Mouse (Mus musculus) kidney, postnatal 36 days (tissue): ENCODE results near the gene Slc1a2.

Source experiments
- DNase-seq, 2 experiments: peaks; one replicate each; pipeline ENCODE4 v3.0.0; 2021 to 2022; ENCODE audit warnings: mixed read lengths in 2 of 2

Gene Slc1a2

GRCm38 (mm10) chr2:102714320-102714719 lies 55.9 kb downstream of the Slc1a2 start:
- DNase-seq = no peak

GRCm38 (mm10) chr2:102715754-102716153 lies 57.3 kb downstream of the Slc1a2 start:
- no peak for DNase-seq

DNA sequence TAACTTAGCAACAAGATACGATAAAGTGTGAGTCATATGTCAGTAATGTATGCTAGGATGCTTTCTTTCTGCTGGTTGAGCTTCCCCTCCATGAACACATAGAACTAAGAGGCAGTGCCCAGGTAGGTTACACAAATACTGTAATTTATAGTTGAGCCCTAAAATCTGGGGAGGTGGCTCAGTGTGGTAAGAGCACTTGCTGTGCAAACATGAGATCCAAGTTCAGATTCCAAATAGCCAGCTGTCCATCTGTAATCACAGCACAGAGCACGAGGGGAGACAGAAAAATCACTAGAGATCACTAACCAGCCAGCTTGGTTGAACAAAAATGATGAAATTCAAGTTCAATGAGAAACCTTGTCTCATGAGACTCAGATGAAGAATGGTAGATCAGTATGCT lies 63.4 kb downstream of the Slc1a2 start:
- DNase-seq = no peak

GRCm38 (mm10) chr2:102725054-102725453 lies 66.6 kb downstream of the Slc1a2 start:
- DNase-seq = no peak

- no peak for DNase-seq
These were observed 71.9 kb downstream of the Slc1a2 start for GRCm38 (mm10) chr2:102730386-102730785.

- no peak for DNase-seq
These were observed 72.3 kb downstream of the Slc1a2 start for GRCm38 (mm10) chr2:102730788-102731187.

- no peak for DNase-seq
These were observed 74.7 kb downstream of the Slc1a2 start for GRCm38 (mm10) chr2:102733128-102733527.

DNA sequence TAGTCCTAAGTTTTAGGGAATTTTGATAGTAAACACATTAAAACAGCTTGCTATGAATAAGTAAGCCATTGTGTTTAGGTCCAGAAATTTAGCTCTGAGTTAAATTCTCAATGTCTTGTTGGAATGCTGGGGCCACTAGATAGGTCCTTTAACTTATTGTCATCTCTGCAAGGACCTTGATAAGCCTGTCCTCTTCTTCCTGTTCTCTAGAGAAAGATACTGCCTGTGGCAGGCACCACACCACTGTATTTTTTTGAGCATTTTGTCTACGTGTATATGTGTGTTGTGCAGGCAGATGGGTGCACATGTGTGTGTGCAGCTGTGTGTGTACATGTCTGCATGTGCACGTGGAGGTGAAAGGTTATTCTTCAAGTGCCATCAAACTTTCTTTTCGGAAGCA lies 75.6 kb downstream of the Slc1a2 start:
- no peak for DNase-seq

DNA sequence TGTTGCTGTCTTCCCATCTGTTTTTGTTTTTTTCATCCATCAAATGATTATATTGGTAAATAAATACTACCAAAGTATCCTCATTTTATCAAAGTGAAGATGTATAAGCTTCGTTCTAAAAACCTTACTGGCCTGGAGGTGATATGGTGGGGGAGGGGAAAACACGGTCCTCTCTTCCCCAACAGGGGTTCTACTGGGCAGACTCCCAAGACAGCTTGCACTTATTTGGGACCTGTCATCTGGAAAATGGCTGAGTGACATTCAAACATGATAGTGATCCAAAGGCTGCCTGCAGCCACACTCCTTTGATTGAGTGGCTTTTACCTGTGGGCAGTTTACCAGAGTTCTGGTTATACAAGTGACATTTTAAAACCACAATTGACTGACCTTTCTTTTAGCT lies 76.6 kb downstream of the Slc1a2 start:
- no peak for DNase-seq

DNA sequence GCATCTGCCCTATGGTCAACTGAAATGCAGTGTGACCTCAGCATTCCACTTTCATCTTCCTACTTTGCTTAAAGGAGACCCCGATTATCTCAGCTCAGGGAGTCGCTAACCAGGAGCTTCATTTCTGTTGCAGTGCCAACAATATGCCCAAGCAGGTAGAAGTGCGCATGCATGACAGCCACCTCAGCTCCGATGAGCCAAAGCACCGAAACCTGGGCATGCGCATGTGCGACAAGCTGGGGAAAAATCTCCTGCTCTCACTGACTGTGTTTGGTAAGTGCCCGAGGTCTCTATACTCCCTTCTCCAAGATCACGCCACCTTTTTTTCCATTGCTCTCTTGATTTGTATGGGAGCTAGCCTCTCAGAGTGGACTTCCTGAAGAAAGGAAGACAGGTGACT lies 77.4 kb downstream of the Slc1a2 start:
- no peak for DNase-seq

DNA sequence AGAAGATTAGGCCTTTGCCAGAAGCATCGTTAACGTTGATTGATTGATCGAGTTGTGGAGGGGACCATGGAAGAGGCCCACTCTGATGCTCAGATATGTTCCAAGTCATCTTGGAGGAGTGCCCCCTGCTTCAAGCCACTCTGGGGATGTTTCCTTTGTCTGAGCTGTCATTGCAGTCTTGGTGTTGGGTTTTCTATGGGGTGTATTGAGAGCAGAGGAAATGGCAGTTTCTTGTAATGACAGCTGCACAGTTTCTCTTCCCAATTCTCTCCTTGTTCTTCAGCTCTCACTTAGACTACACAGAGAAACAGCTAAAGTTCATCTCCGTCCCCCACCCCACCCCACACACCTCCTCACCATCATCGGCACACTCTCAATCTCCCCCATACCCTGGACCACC lies 78.0 kb downstream of the Slc1a2 start:
- no peak for DNase-seq

DNA sequence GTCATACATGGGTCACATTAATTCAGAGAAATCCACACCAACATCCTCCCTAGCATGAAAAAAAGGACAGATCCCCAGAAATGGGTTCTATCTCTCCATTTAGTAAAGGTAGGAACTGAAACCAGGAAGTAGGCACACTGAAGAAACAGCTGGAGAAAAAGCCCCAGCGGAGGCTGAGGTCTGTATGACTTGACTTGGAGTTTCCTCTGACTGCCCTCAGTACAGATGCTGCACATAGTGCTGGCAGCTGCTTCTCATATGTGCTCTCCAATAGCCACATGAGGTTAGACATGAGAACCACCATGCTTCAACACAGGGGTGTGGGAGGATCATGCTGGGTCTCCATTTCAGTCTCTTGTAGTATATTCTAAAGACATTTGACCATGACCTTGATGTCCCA lies 80.4 kb downstream of the Slc1a2 start:
- DNase-seq = no peak

DNA sequence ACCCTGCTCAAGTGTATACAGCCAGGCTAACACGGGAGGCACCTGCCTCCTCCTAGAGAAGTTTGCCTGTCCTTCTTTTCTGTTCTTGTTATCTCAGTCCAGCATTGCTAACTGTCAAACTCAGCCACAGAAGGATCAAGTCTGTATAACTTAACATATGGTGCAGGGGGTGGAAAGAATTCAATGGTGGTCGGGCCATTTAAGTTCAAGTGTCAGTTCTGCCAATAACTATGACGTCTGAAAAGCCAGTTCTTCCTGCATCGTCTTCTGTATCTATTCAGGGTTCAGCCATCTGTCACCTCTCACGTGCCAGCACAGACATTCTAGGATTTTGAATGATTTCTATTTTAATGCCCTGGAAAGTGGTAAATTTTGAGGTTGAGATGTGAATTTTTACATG lies 84.2 kb downstream of the Slc1a2 start:
- DNase-seq = no peak

DNA sequence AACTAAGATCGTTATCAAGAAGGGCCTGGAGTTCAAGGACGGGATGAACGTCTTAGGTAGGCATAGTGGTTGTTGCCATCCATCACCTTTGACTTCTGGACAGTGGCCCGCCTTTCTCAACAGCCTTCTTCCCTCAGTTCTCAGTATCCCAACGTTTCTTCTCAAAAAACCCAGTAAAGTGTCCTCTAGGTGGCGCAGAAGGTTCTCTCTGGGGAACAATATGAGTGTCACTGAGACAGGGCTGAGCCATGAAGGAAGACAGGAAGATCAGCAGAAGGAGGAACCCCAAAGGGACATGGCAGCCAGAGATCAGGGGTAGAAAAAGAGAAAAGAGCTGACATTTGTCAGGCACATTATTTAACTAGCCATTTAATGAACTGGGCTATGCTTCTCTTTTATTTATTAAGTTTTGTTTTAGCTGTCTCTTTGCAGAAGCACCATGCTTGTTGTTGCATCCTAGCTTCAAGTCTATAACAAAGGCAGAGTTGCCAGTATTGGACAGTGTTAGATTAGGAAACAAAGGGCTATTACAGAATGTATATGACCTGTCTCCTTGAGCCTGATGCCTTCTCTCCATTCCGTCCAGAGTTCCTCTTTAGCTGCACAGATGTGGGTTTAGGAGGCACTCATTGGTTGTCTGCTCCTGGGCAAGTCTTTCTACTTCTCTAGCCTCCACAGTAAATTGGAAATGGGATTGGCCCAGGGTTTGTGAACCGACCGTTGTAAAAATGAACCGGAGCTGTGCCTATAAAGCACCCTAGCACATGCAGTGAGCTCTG lies 85.6 kb downstream of the Slc1a2 start:
- peak; percentile 72 to 80 for DNase-seq

GRCm38 (mm10) chr2:102745259-102745906 lies 86.9 kb downstream of the Slc1a2 start:
- DNase-seq = peak; percentile 66 to 91

DNA sequence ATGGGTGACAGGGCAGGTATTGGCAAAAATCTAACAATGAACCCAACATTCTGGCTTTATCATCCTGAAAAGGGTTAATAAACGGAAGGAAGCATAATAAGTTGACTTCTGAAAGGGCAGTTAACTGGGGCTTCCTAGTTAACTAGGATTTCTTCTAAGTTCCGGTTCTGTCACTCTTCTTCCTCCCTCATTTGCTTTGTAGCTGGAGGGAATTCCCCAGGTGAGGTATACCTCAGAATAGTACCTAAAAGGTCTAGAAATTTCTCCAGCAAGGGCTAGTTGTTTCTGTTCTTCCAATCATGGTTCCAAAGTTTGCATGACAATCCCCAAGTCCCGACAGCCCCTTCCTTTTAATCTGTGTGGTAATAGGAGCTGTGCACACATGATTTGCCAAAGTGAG lies 89.3 kb downstream of the Slc1a2 start:
- DNase-seq = no peak

DNA sequence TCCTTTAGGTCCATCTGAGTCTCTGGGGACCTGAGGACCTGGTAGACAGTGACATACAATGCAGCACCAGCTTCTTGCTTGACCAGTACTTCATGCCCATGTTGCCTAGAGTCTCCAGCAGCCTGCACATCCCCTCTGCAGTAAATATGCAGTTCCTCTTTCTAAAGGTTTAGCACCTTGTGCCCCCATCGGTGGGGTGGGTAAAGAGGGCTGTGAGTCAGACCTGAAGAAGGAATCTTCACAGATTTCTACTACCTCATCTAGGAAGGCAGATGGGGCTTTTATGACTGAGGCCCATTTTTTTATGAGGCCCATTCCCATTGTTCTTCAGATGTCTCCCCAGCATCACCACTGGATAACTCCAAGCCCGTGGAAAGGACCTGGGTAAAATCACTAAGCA lies 91.5 kb downstream of the Slc1a2 start:
- no peak for DNase-seq

DNA sequence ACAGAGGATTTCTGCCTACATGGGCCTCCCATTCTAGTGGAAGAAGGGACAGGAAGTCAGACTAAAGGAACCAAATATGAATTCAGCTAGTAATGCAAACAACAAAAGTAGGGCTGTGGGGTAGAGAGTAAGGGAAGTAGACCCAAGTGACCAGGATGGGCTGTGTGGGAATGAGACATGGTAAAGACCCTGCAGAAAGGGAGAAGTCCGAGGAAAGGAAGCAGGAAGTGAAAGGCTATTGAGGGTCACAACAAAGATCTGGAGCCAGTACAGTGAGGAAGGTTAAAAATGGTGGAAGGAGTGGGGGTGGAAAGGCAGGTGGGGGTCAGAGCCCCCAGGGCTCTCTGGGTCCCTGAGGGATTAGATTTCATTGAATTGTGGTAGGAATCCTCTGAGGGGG lies 93.4 kb downstream of the Slc1a2 start:
- no peak for DNase-seq

DNA sequence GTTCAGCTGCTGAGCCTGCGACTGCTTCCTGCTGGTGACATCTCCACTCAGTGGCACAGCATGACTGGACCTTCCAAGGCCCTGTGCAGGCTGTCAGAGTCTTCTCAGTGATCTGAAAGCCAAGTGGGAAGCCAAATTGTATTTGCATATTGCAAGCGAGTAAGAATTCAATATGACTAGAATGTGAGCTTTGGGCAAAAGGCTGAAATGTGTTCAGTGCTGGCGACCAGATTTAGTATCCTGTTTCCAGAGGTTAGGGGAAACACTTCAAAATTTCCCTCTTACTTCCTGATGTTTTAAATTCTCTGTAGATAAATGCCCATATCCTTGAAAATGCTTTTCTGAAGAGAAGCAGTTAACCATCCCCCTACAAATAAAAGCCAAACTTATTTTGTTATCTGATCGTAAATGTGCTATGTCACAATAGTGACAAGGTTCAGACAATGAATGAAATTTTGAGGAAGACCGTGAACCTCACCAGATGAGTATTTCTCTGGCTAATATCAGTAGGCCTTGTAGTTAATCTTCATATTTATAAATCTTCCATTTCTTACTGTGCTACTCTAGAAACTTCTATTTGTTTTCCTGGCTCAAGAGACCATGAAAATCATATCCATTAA lies 98.9 kb downstream of the Slc1a2 start:
- no peak for DNase-seq

- DNase-seq = no peak
These were observed 101.0 kb downstream of the Slc1a2 start for GRCm38 (mm10) chr2:102759479-102759878.

DNA sequence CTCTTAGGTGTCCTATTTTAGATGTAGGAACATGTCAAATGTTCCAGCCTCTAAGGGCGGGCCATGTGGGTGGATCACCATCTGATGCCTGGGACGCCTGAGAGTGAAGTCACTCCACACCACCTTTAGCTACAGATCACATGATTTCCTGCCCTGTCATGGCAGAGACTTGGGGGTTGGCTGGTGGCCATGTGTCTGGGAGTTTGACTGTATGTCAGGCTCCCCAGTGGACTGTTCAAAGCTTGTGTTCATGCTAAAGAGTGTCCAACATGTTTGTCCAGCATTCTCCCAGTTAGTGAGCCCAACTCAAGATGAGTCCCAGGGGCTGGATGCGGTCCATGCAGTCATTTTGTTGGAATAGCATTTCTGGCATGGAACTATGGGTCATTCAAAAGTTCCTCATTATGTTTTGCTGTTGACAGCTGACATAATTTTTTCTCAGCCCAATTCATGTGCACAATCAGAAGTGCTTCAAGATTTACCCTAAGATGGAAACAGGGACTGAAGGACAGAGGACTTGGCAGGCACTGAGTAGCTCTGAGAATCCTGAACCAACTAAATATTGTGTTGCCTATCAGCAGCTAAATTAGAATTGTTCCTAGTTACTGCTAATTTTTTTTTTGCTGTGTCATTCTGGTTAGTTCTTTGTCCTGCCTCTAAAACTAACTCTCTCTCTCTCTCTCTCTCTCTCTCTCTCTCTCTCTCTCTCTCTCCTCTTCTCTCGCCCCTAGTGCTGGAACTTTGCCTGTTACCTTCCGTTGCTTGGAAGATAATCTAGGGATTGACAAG lies 102.0 kb downstream of the Slc1a2 start:
- DNase-seq = no peak

DNA sequence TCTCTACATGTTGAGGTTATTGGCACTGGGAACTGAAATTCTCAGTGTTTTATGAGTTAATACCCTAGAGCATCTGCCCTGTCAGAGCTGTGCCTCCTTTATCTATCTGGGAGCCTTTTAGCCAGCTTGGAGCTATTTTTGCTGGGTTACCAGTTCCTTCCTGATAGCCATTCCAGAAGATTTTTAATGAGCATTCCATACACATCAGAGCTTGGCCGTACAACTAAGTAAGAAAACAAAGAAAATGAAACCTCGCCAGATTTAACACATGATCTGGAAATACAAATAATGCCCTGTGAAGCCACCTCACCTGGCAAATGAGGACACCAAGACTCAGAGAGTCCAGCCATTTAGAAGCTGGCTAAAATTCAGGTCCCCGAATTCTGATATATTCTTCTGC lies 104.7 kb downstream of the Slc1a2 start:
- no peak for DNase-seq

DNA sequence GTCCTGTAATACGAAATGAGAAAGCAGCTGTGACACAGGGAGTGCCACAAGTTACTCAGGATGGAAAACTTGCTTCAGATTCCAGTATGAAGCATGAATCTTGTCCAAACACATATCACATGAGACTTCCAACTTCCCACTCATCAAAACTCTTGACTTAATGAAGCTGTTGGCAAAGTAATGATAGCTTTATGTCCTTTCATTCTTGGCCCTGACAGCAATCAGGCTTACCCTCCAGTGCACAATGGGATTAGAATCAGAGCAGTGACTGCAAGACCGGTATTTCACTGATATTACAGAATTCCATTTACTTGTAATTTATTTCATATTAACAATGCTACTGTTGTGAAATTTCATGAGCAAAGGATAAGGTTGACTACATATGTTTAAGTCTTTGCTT lies 105.5 kb downstream of the Slc1a2 start:
- DNase-seq = no peak
